Mouse (Mus musculus): ENCODE measurements at regions not wholly inside any gene's neighbourhood (a gene's known extent, or its start where the extent isn't known, plus 50 kb on each side); places are given as distances from the start of the nearest gene placed in this dataset.

- TF ChIP-seq POLR2A (IDR thresholded peaks at IDR 0.05; ENCODE audit: insufficient read depth, low read length) (no peak), CTCF (IDR thresholded peaks at IDR 0.05; ENCODE audit: low read depth, low read length) (no peak), EP300 (IDR thresholded peaks at IDR 0.05; ENCODE audit: insufficient read depth, low read depth, low read length) (no peak)
These were observed 437.5 kb upstream of the Zeb2 start for GRCm38 (mm10) chr2:45554707-45555106.
